Mouse (Mus musculus) 3134 (cell line): ENCODE data around the gene Eid2b.
A peak's percentile ranks its signal among the peaks of the same experiment; 100 is the strongest.

Experiments
- DNase-seq: peaks from one replicate; pipeline ENCODE4 v3.0.0-alpha.2; 2011; ENCODE audit warnings: low spot score; ENCODE audit not compliant: insufficient read length; ENCODE audit errors: extremely low read depth

The Eid2b gene

GRCm38 (mm10) chr7:28298837-28299625 lies 21.5 kb downstream of the Eid2b start:
- DNase-seq = no peak

- DNase-seq = no peak
Observed at GRCm38 (mm10) chr7:28301616-28302433, 24.3 kb downstream of the Eid2b start, which contains the start of gene Dll3. Dll3 (minus strand) TSS chr7:28302238.

GRCm38 (mm10) chr7:28305641-28306040 lies 28.1 kb downstream of the Eid2b start:
- no peak for DNase-seq

- no peak for DNase-seq
Observed at GRCm38 (mm10) chr7:28306216-28306615, 28.7 kb downstream of the Eid2b start.

- DNase-seq = no peak
Observed at GRCm38 (mm10) chr7:28309737-28310136, 32.2 kb downstream of the Eid2b start.

- peak; percentile 28 for DNase-seq
Observed at GRCm38 (mm10) chr7:28311151-28311925, 33.8 kb downstream of the Eid2b start.

- peak; percentile 95 for DNase-seq
Observed at GRCm38 (mm10) chr7:28311926-28312543, 34.5 kb downstream of the Eid2b start, which contains the start of gene Timm50. Timm50 (minus strand) TSS chr7:28312072.

- no peak for DNase-seq
Observed at GRCm38 (mm10) chr7:28318036-28318435, 40.5 kb downstream of the Eid2b start.

- DNase-seq = no peak
Observed at GRCm38 (mm10) chr7:28318714-28319113, 41.2 kb downstream of the Eid2b start.

- DNase-seq = no peak
Observed at GRCm38 (mm10) chr7:28321974-28322720, 44.6 kb downstream of the Eid2b start.

- DNase-seq = no peak
Observed at GRCm38 (mm10) chr7:28325293-28325692, 47.8 kb downstream of the Eid2b start.

- DNase-seq = no peak
Observed at GRCm38 (mm10) chr7:28326457-28326856, 48.9 kb downstream of the Eid2b start.

- no peak for DNase-seq
Observed at GRCm38 (mm10) chr7:28328260-28328659, 50.7 kb downstream of the Eid2b start.
